Mouse (Mus musculus): ENCODE results near the gene Cers2. TPM values are rescaled to one million over a fixed set of nuclear protein-coding genes. Genes with fewer than 3 reads are reported as not detected.
A peak's percentile ranks its signal among the peaks of the same experiment; 100 is the strongest.
"Not testable (repeated sequence)": the region's sequence is repeated elsewhere in the genome, so short reads cannot be mapped to it uniquely, and the experiment has no call there.

Cers2 gene
- total RNA-seq, 1 experiment from 2014 or later, result 196 TPM

- DNase-seq, result peak; percentile 84
Observed at GRCm38 (mm10) chr3:95318548-95318947, 4.0 kb downstream of the Cers2 start.

GRCm38 (mm10) chr3:95319110-95319509 is 4.5 kb downstream of the Cers2 start:
- no peak for DNase-seq

GRCm38 (mm10) chr3:95319701-95320625 is 5.4 kb downstream of the Cers2 start:
- peak; percentile 40 for DNase-seq

- DNase-seq, result no peak
Observed at GRCm38 (mm10) chr3:95323429-95323828, 8.8 kb downstream of the Cers2 start.

- no peak for DNase-seq
Observed at GRCm38 (mm10) chr3:95324454-95325144, 10.0 kb downstream of the Cers2 start.

- no peak for DNase-seq
Observed at GRCm38 (mm10) chr3:95328803-95329404, 14.3 kb downstream of the Cers2 start.

- DNase-seq, result no peak
Observed at GRCm38 (mm10) chr3:95331528-95331927, 16.9 kb downstream of the Cers2 start.

- DNase-seq, result no peak
Observed at GRCm38 (mm10) chr3:95337345-95337744, 22.8 kb downstream of the Cers2 start.

- no peak for DNase-seq
Observed at GRCm38 (mm10) chr3:95338251-95338650, 23.7 kb downstream of the Cers2 start.

- not testable (repeated sequence) for DNase-seq
Observed at GRCm38 (mm10) chr3:95343356-95344000, 28.9 kb downstream of the Cers2 start.

GRCm38 (mm10) chr3:95346454-95346853 is 31.9 kb downstream of the Cers2 start:
- DNase-seq, result no peak

- not testable (repeated sequence) for DNase-seq
Observed at GRCm38 (mm10) chr3:95348343-95348742, 33.8 kb downstream of the Cers2 start.

- peak; percentile 11 for DNase-seq
Observed at GRCm38 (mm10) chr3:95349491-95349890, 34.9 kb downstream of the Cers2 start.

- not testable (repeated sequence) for DNase-seq
Observed at GRCm38 (mm10) chr3:95355911-95356544, 41.4 kb downstream of the Cers2 start.

GRCm38 (mm10) chr3:95356701-95357449 is 42.3 kb downstream of the Cers2 start, which contains the start of gene Setdb1:
TSS of gene Setdb1 (minus strand) at chr3:95357202.
- peak; percentile 98 for DNase-seq

GRCm38 (mm10) chr3:95357746-95358145 is 43.2 kb downstream of the Cers2 start:
- DNase-seq, result no peak

GRCm38 (mm10) chr3:95360276-95360675 is 45.7 kb downstream of the Cers2 start:
- not testable (repeated sequence) for DNase-seq

GRCm38 (mm10) chr3:95370101-95370500 is 55.5 kb downstream of the Cers2 start:
- no peak for DNase-seq

Data from adrenal gland, postnatal 14 days (tissue).